In the genomic region with DNA sequence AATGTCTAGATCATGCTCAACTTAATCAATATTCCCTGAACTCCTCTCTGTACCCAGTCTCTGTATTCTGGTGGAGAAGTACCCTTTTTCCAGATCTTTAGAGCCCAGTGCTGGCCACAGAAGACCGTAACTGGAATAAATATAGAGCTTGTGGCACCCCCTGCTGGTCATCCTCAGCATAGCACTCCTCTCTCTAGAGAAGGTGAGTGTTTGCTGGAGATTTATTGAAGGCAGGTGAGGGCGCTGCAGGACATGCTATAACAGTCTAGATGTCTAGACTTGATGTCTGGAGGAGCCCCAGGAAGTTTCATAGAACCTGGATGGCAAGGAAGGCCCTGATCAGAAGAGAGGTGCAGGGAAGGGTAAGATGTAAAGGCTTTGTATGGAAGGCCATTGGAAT, we compare ENCODE assay signal across 9 mouse cellular contexts. TPM values are rescaled to one million over a fixed set of nuclear protein-coding genes. Genes with fewer than 3 reads are reported as not detected.
DNase-seq lines count a peak whose midpoint lies in the region; ATAC-seq and TF ChIP-seq lines count a peak whose summit lies in the region.
"Had no signal": no experiment of that assay in that cellular context is flagged by ENCODE, and none has a peak within 500 bp of the region (broad histone marks: within the 10 kb centered on the region; RNA-seq: fewer than 3 reads in every experiment).

No protein-coding gene starts in this region.

- H3K9ac ChIP-seq in forebrain, postnatal 0 days: no peak overlapping the region
- no peak overlapping the region for H3K9ac ChIP-seq in forebrain, embryonic 16.5 days (replicated peaks; ENCODE audit: low read depth, low read length)
- no peak overlapping the region for H3K9ac ChIP-seq in midbrain, embryonic 14.5 days (replicated peaks; ENCODE audit: low read length)
- H3K9ac ChIP-seq: neural tube, embryonic 13.5 days had no signal

- ATAC-seq in forebrain, postnatal 0 days: no peak
- ATAC-seq in forebrain, embryonic 16.5 days: no peak
- ATAC-seq in erythroblast, adult 5-6 weeks (replicated peaks; ENCODE audit: low FRiP score, poor library complexity, severe bottlenecking): peak; percentile 42
- ATAC-seq in midbrain, embryonic 14.5 days (ENCODE audit: low FRiP score, low TSS enrichment): no peak

- H3K4me3 ChIP-seq in forebrain, postnatal 0 days (ENCODE audit: low read depth, low read length): no peak overlapping the region
- no peak overlapping the region for H3K4me3 ChIP-seq in forebrain, embryonic 16.5 days (replicated peaks; ENCODE audit: low read length)
- no peak overlapping the region for H3K4me3 ChIP-seq in bone marrow macrophage, adult 2 months (ENCODE audit: insufficient read depth, low read length)
- H3K4me3 ChIP-seq in midbrain, embryonic 14.5 days (replicated peaks; ENCODE audit: low read depth, low read length): no peak overlapping the region
- H3K4me3 ChIP-seq: neural tube, embryonic 13.5 days had no signal

- TF ChIP-seq CTCF in forebrain, postnatal 0 days (IDR thresholded peaks at IDR 0.05; ENCODE audit: low read depth): peak; percentile 89
- TF ChIP-seq CTCF in bone marrow macrophage, adult 2 months (IDR thresholded peaks at IDR 0.05; ENCODE audit: low read depth, low read length): peak; percentile 69; the same call in 1 of the 2 replicates

- H3K9me3 ChIP-seq in forebrain, postnatal 0 days (ENCODE audit: low read length): no peaks in the 10 kb centered on the region
- no peaks in the 10 kb centered on the region for H3K9me3 ChIP-seq in forebrain, embryonic 16.5 days (ENCODE audit: control insufficient read depth, low read length)
- no peaks in the 10 kb centered on the region for H3K9me3 ChIP-seq in midbrain, embryonic 14.5 days (ENCODE audit: control insufficient read depth, low read length)
- H3K9me3 ChIP-seq: neural tube, embryonic 13.5 days had no signal

- no peaks in the 10 kb centered on the region for H3K36me3 ChIP-seq in forebrain, postnatal 0 days (ENCODE audit: insufficient read depth)
- H3K36me3 ChIP-seq in forebrain, embryonic 16.5 days (ENCODE audit: control insufficient read depth, insufficient read depth): no peaks in the 10 kb centered on the region
- H3K36me3 ChIP-seq in midbrain, embryonic 14.5 days (ENCODE audit: control insufficient read depth, insufficient read depth, low read length): no peaks in the 10 kb centered on the region
- H3K36me3 ChIP-seq: neural tube, embryonic 13.5 days had no signal

- 4% methylated on average over 2 of the region's 2 CpGs for WGBS in forebrain, postnatal 0 days
- 6% methylated on average over 2 of the region's 2 CpGs for WGBS in forebrain, embryonic 16.5 days
- 6% methylated on average over 2 of the region's 2 CpGs for WGBS in midbrain, embryonic 14.5 days

- H3K4me1 ChIP-seq in forebrain, postnatal 0 days (ENCODE audit: insufficient read depth): peaks cover 5% of the 10 kb centered on the region; the same call in 1 of the 2 replicates
- H3K4me1 ChIP-seq in forebrain, embryonic 16.5 days (replicated peaks; ENCODE audit: control insufficient read depth, insufficient read depth, low read length): peaks cover 9% of the 10 kb centered on the region
- peaks cover 10% of the 10 kb centered on the region for H3K4me1 ChIP-seq in bone marrow macrophage, adult 2 months (ENCODE audit: control insufficient read depth, insufficient read depth, low read length)
- no peaks in the 10 kb centered on the region for H3K4me1 ChIP-seq in midbrain, embryonic 14.5 days (ENCODE audit: control insufficient read depth, insufficient read depth, low read length)

- no peak for TF ChIP-seq POLR2A in bone marrow macrophage, adult 2 months (IDR thresholded peaks at IDR 0.05; ENCODE audit: borderline replicate concordance, low read depth, low read length)

- DNase-seq in forebrain, postnatal 0 days: peak; percentile 84
- DNase-seq in hindlimb bud, embryonic 11.5 days (ENCODE audit: extremely low spot score, low read depth, low spot score): peak; percentile 88
- DNase-seq in left cerebral cortex, adult 9 months (ENCODE audit: low spot score in 2 of 2): peak; percentile 63 to 97
- peak; percentile 86 for DNase-seq in midbrain, embryonic 14.5 days
- peak; percentile 90 to 97 for DNase-seq in spleen, postnatal 4 days (ENCODE audit: low spot score in 2 of 2)

- H3K27me3 ChIP-seq in forebrain, postnatal 0 days (ENCODE audit: insufficient read depth, low read length): no peaks in the 10 kb centered on the region
- H3K27me3 ChIP-seq in forebrain, embryonic 16.5 days (replicated peaks; ENCODE audit: control insufficient read depth, insufficient read depth, low read length): no peaks in the 10 kb centered on the region
- no peaks in the 10 kb centered on the region for H3K27me3 ChIP-seq in midbrain, embryonic 14.5 days (ENCODE audit: control insufficient read depth, insufficient read depth, low read length)
- H3K27me3 ChIP-seq: neural tube, embryonic 13.5 days had no signal

- H3K4me2 ChIP-seq in forebrain, postnatal 0 days (ENCODE audit: low read depth): no peak overlapping the region
- no peak overlapping the region for H3K4me2 ChIP-seq in forebrain, embryonic 16.5 days (ENCODE audit: low read length)
- no peak overlapping the region for H3K4me2 ChIP-seq in midbrain, embryonic 14.5 days (ENCODE audit: low read length)
- H3K4me2 ChIP-seq: neural tube, embryonic 13.5 days had no signal

- no peak overlapping the region for H3K27ac ChIP-seq in forebrain, postnatal 0 days (ENCODE audit: low read depth, low read length)
- H3K27ac ChIP-seq in forebrain, embryonic 16.5 days (ENCODE audit: low read length): no peak overlapping the region
- no peak overlapping the region for H3K27ac ChIP-seq in bone marrow macrophage, adult 2 months (ENCODE audit: insufficient read depth, low read depth, low read length)
- no peak overlapping the region for H3K27ac ChIP-seq in midbrain, embryonic 14.5 days (replicated peaks; ENCODE audit: low read depth, low read length)
- H3K27ac ChIP-seq: neural tube, embryonic 13.5 days had no signal

RNA-seq across cellular contexts. Expression of a gene that starts 16.8 kb away (rescaled TPM):
- 92.1 and 131 TPM in 2 replicates for total RNA-seq in forebrain, postnatal 0 days (2014; rRNA removed)
- polyA plus RNA-seq in forebrain, postnatal 0 days (2015; fragmentation: Nextera tagmentation; extraction: Ambion mirVana): 40.7 and 60.4 TPM in 2 replicates
- 75.5 and 84.7 TPM in 2 replicates for polyA plus RNA-seq in forebrain, embryonic 16.5 days (2015; fragmentation: Nextera tagmentation; extraction: Ambion mirVana)
- polyA plus RNA-seq in bone marrow macrophage, adult 2 months (2012; ENCODE audit: insufficient read depth, insufficient read length, missing spikeins): 28.6 and 34.9 TPM in 2 replicates
- 12.3 and 13.0 TPM in 2 replicates for total RNA-seq in erythroblast, adult 5-6 weeks (2015; ENCODE audit: low replicate concordance)
- total RNA-seq in erythroblast, adult 5-6 weeks (2017; ENCODE audit: low replicate concordance): 10.8 and 13.7 TPM in 2 replicates
- polyA plus RNA-seq in midbrain, embryonic 14.5 days (2014; fragmentation: Nextera tagmentation; extraction: Ambion mirVana): 121 and 141 TPM in 2 replicates

RNA-seq across cellular contexts. Expression of a gene that starts 38.7 kb away (rescaled TPM):
- 21.5 and 28.6 TPM in 2 replicates for total RNA-seq in forebrain, postnatal 0 days (2014; rRNA removed)
- 23.4 and 24.0 TPM in 2 replicates for polyA plus RNA-seq in forebrain, postnatal 0 days (2015; fragmentation: Nextera tagmentation; extraction: Ambion mirVana)
- 19.6 and 20.6 TPM in 2 replicates for polyA plus RNA-seq in forebrain, embryonic 16.5 days (2015; fragmentation: Nextera tagmentation; extraction: Ambion mirVana)
- 2.7 and 3.0 TPM in 2 replicates for polyA plus RNA-seq in bone marrow macrophage, adult 2 months (2012; ENCODE audit: insufficient read depth, insufficient read length, missing spikeins)
- total RNA-seq in erythroblast, adult 5-6 weeks (2015; ENCODE audit: low replicate concordance): not detected in 2 replicates
- total RNA-seq in erythroblast, adult 5-6 weeks (2017; ENCODE audit: low replicate concordance): 0.60 TPM in 1 of 2 replicates, not detected in the other
- 21.6 and 24.4 TPM in 2 replicates for polyA plus RNA-seq in midbrain, embryonic 14.5 days (2014; fragmentation: Nextera tagmentation; extraction: Ambion mirVana)

RNA-seq across cellular contexts. Expression of a gene that starts 49.4 kb away (rescaled TPM):
- 0.38 and 0.62 TPM in 2 replicates for total RNA-seq in forebrain, postnatal 0 days (2014; rRNA removed)
- polyA plus RNA-seq in forebrain, postnatal 0 days (2015; fragmentation: Nextera tagmentation; extraction: Ambion mirVana): 0.38 and 0.39 TPM in 2 replicates
- 0.20 and 0.48 TPM in 2 replicates for polyA plus RNA-seq in forebrain, embryonic 16.5 days (2015; fragmentation: Nextera tagmentation; extraction: Ambion mirVana)
- polyA plus RNA-seq in bone marrow macrophage, adult 2 months (2012; ENCODE audit: insufficient read depth, insufficient read length, missing spikeins): 13.1 and 16.5 TPM in 2 replicates
- 9.6 and 16.9 TPM in 2 replicates for total RNA-seq in erythroblast, adult 5-6 weeks (2015; ENCODE audit: low replicate concordance)
- 19.7 and 23.0 TPM in 2 replicates for total RNA-seq in erythroblast, adult 5-6 weeks (2017; ENCODE audit: low replicate concordance)
- 0.50 and 0.59 TPM in 2 replicates for polyA plus RNA-seq in midbrain, embryonic 14.5 days (2014; fragmentation: Nextera tagmentation; extraction: Ambion mirVana)
